Comparison of ENCODE assay signal across 10 mouse cellular contexts in the genomic region with DNA sequence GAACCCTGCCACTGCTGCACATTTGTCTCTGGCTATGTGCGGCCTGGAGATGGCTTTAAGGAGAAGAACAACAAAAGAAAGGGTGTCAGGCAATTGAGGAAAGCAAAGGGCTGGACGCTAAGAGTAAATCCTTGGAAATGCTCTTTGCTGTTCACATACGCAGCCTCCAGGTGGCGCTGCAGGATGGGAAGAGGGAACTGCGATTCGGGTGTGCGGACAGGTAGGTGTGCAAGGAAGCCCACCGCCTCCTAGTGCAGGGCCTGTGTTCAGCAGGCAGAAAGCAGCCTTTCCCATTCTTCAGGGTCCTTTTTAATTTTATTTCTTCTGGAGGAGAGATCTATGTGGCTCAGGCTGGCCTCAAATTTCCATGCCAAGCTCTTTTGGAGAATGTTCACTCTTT. TPM values are rescaled to one million over a fixed set of nuclear protein-coding genes. Genes with fewer than 3 reads are reported as not detected.
DNase-seq lines count a peak whose midpoint lies in the region; ATAC-seq and TF ChIP-seq lines count a peak whose summit lies in the region.
"Had no signal": no experiment of that assay in that cellular context is flagged by ENCODE, and none has a peak within 500 bp of the region (broad histone marks: within the 10 kb centered on the region; RNA-seq: fewer than 3 reads in every experiment).

No protein-coding gene starts in this region.

- DNase-seq in T-cell, adult 2 months (ENCODE audit: low spot score): peak; percentile 15
- DNase-seq in cerebellum, postnatal 14 days: peak; percentile 77 to 89
- peak; percentile 30 to 59 for DNase-seq in left cerebral cortex, postnatal 25 days (ENCODE audit: low spot score in 2 of 2)
- DNase-seq in neural tube, embryonic 11.5 days (ENCODE audit: low spot score): peak; percentile 82
- peak; percentile 10 to 66 for DNase-seq in thymus, postnatal 10 days (ENCODE audit: low spot score in 2 of 2)

- H3K9me3 ChIP-seq in intestine, postnatal 0 days (ENCODE audit: control insufficient read depth): no peaks in the 10 kb centered on the region
- no peaks in the 10 kb centered on the region for H3K9me3 ChIP-seq in intestine, embryonic 15.5 days
- H3K9me3 ChIP-seq in neural tube, embryonic 11.5 days (ENCODE audit: control insufficient read depth, low read length): no peaks in the 10 kb centered on the region
- H3K9me3 ChIP-seq: neural tube, embryonic 13.5 days had no signal

- H3K27me3 ChIP-seq in intestine, postnatal 0 days (replicated peaks; ENCODE audit: control insufficient read depth, insufficient read depth, low read length): 0 out of 2 replicates have a peak, but pooled peaks cover 4% of the 10 kb centered on the region
- peaks cover 4% of the 10 kb centered on the region; the same call in 1 of the 2 replicates for H3K27me3 ChIP-seq in intestine, embryonic 15.5 days (replicated peaks)
- H3K27me3 ChIP-seq in neural tube, embryonic 11.5 days (ENCODE audit: control insufficient read depth, insufficient read depth, low read length): no peaks in the 10 kb centered on the region

- 2% methylated on average over 8 of the region's 8 CpGs for WGBS in intestine, postnatal 0 days
- WGBS in intestine, embryonic 15.5 days: 2% methylated on average over 8 of the region's 8 CpGs
- WGBS in neural tube, embryonic 11.5 days: 3% methylated on average over 8 of the region's 8 CpGs

- no peak overlapping the region for H3K4me3 ChIP-seq in intestine, postnatal 0 days (ENCODE audit: low read depth, low read length)
- H3K4me3 ChIP-seq in intestine, embryonic 15.5 days (replicated peaks): no peak overlapping the region
- no peak overlapping the region for H3K4me3 ChIP-seq in neural tube, embryonic 11.5 days (ENCODE audit: low read depth, low read length)
- H3K4me3 ChIP-seq: neural tube, embryonic 13.5 days had no signal

- H3K4me2 ChIP-seq in intestine, postnatal 0 days (replicated peaks; ENCODE audit: low read depth): no peak overlapping the region
- no peak overlapping the region for H3K4me2 ChIP-seq in intestine, embryonic 15.5 days (replicated peaks)
- no peak overlapping the region for H3K4me2 ChIP-seq in neural tube, embryonic 11.5 days (ENCODE audit: low read depth)
- H3K4me2 ChIP-seq: neural tube, embryonic 13.5 days had no signal

- intact Hi-C loops in left cerebral cortex, postnatal 25 days (cut with DNase I): loop anchor here (1.0 to 2.0 kb wide), 2 partner anchors 29 to 136 kb away; no protein-coding TSS in a partner anchor

- H3K36me3 ChIP-seq in intestine, postnatal 0 days (ENCODE audit: control insufficient read depth, insufficient read depth): no peaks in the 10 kb centered on the region
- H3K36me3 ChIP-seq in intestine, embryonic 15.5 days: no peaks in the 10 kb centered on the region
- no peaks in the 10 kb centered on the region for H3K36me3 ChIP-seq in neural tube, embryonic 11.5 days (ENCODE audit: control insufficient read depth, insufficient read depth, low read length)
- H3K36me3 ChIP-seq: neural tube, embryonic 13.5 days had no signal

- peak; percentile 96 for TF ChIP-seq CTCF in intestine, postnatal 0 days (IDR thresholded peaks at IDR 0.05; ENCODE audit: low read depth)

- H3K4me1 ChIP-seq in intestine, postnatal 0 days (replicated peaks; ENCODE audit: control insufficient read depth, insufficient read depth, low read length): no peaks in the 10 kb centered on the region
- H3K4me1 ChIP-seq in intestine, embryonic 15.5 days (replicated peaks): no peaks in the 10 kb centered on the region
- H3K4me1 ChIP-seq in neural tube, embryonic 11.5 days (ENCODE audit: control insufficient read depth, insufficient read depth, low read length): no peaks in the 10 kb centered on the region
- H3K4me1 ChIP-seq: neural tube, embryonic 13.5 days had no signal

- H3K9ac ChIP-seq in intestine, postnatal 0 days (ENCODE audit: low read depth, low read length): no peak overlapping the region
- H3K9ac ChIP-seq in intestine, embryonic 15.5 days: no peak overlapping the region
- no peak overlapping the region for H3K9ac ChIP-seq in neural tube, embryonic 11.5 days (ENCODE audit: low read length)
- H3K9ac ChIP-seq: neural tube, embryonic 13.5 days had no signal

- no peak overlapping the region for H3K27ac ChIP-seq in intestine, postnatal 0 days (ENCODE audit: low read depth, low read length)
- H3K27ac ChIP-seq in intestine, embryonic 15.5 days: no peak overlapping the region
- no peak overlapping the region for H3K27ac ChIP-seq in neural tube, embryonic 11.5 days (ENCODE audit: low read depth, low read length)
- H3K27ac ChIP-seq: neural tube, embryonic 13.5 days had no signal

- ATAC-seq in intestine, postnatal 0 days: no peak
- no peak for ATAC-seq in intestine, embryonic 15.5 days
- ATAC-seq in hematopoietic stem cell, adult 5-6 weeks (replicated peaks in 1 of 2; ENCODE audit: insufficient read depth in 1 of 2, low FRiP score in 2 of 2, low TSS enrichment in 1 of 2, low read depth in 1 of 2, poor library complexity in 2 of 2, severe bottlenecking in 2 of 2): peak; percentile 44 to 46; a peak in 2 of 4 replicates
- ATAC-seq in neural tube, embryonic 11.5 days (ENCODE audit: insufficient read depth, low FRiP score, low TSS enrichment): no peak

RNA-seq across cellular contexts. Expression of a gene that starts 11.4 kb away (rescaled TPM):
- polyA plus RNA-seq in intestine, postnatal 0 days (2015; fragmentation: Nextera tagmentation; extraction: Ambion mirVana): 0.10 and 0.20 TPM in 2 replicates
- polyA plus RNA-seq in intestine, embryonic 15.5 days (2015; fragmentation: Nextera tagmentation; extraction: Ambion mirVana): not detected in 2 replicates
- total RNA-seq in hematopoietic stem cell, adult 5-6 weeks (2017): not detected in 2 replicates
- not detected for total RNA-seq in left cerebral cortex, postnatal 25 days (2021)
- polyA plus RNA-seq in neural tube, embryonic 11.5 days (2014; fragmentation: Nextera tagmentation; extraction: Ambion mirVana): not detected in 2 replicates
- polyA plus RNA-seq: frontal cortex, adult 2 months; neural tube, embryonic 13.5 days had no signal

RNA-seq across cellular contexts. Expression of a gene that starts 15.5 kb away (rescaled TPM):
- polyA plus RNA-seq in intestine, postnatal 0 days (2015; fragmentation: Nextera tagmentation; extraction: Ambion mirVana): not detected in 2 replicates
- polyA plus RNA-seq in intestine, embryonic 15.5 days (2015; fragmentation: Nextera tagmentation; extraction: Ambion mirVana): not detected in 2 replicates
- not detected in 2 replicates for total RNA-seq in hematopoietic stem cell, adult 5-6 weeks (2017)
- not detected for total RNA-seq in left cerebral cortex, postnatal 25 days (2021)
- polyA plus RNA-seq in neural tube, embryonic 11.5 days (2014; fragmentation: Nextera tagmentation; extraction: Ambion mirVana): not detected in 2 replicates
- polyA plus RNA-seq: frontal cortex, adult 2 months; neural tube, embryonic 13.5 days had no signal

RNA-seq across cellular contexts. Expression of a gene that starts 25.5 kb away (rescaled TPM):
- not detected in 2 replicates for polyA plus RNA-seq in intestine, postnatal 0 days (2015; fragmentation: Nextera tagmentation; extraction: Ambion mirVana)
- not detected in 2 replicates for polyA plus RNA-seq in intestine, embryonic 15.5 days (2015; fragmentation: Nextera tagmentation; extraction: Ambion mirVana)
- total RNA-seq in hematopoietic stem cell, adult 5-6 weeks (2017): not detected in 2 replicates
- total RNA-seq in left cerebral cortex, postnatal 25 days (2021): not detected
- not detected in 2 replicates for polyA plus RNA-seq in neural tube, embryonic 11.5 days (2014; fragmentation: Nextera tagmentation; extraction: Ambion mirVana)
- polyA plus RNA-seq: frontal cortex, adult 2 months; neural tube, embryonic 13.5 days had no signal

RNA-seq across cellular contexts. Expression of a gene that starts 32.2 kb away (rescaled TPM):
- 6.7 and 7.8 TPM in 2 replicates for polyA plus RNA-seq in intestine, postnatal 0 days (2015; fragmentation: Nextera tagmentation; extraction: Ambion mirVana)
- 1.9 TPM in 2 replicates for polyA plus RNA-seq in intestine, embryonic 15.5 days (2015; fragmentation: Nextera tagmentation; extraction: Ambion mirVana)
- total RNA-seq in hematopoietic stem cell, adult 5-6 weeks (2017): not detected in 2 replicates
- not detected for total RNA-seq in left cerebral cortex, postnatal 25 days (2021)
- not detected in 2 replicates for polyA plus RNA-seq in neural tube, embryonic 11.5 days (2014; fragmentation: Nextera tagmentation; extraction: Ambion mirVana)
- polyA plus RNA-seq: frontal cortex, adult 2 months; neural tube, embryonic 13.5 days had no signal

RNA-seq across cellular contexts. Expression of a gene that starts 35.1 kb away (rescaled TPM):
- polyA plus RNA-seq in intestine, postnatal 0 days (2015; fragmentation: Nextera tagmentation; extraction: Ambion mirVana): 11.0 and 13.3 TPM in 2 replicates
- polyA plus RNA-seq in intestine, embryonic 15.5 days (2015; fragmentation: Nextera tagmentation; extraction: Ambion mirVana): 14.3 and 17.6 TPM in 2 replicates
- not detected in 2 replicates for total RNA-seq in hematopoietic stem cell, adult 5-6 weeks (2017)
- total RNA-seq in left cerebral cortex, postnatal 25 days (2021): not detected
- 0.37 and 0.46 TPM in 2 replicates for polyA plus RNA-seq in neural tube, embryonic 11.5 days (2014; fragmentation: Nextera tagmentation; extraction: Ambion mirVana)
- polyA plus RNA-seq: frontal cortex, adult 2 months had no signal

Comparison
In these comparisons a context has a peak if more than half of its experiments do, and no peak if none do; other contexts are left out.
1. ATAC-seq: peak in hematopoietic stem cell, adult 5-6 weeks (2 of 2); none in intestine, postnatal 0 days (single experiment), intestine, embryonic 15.5 days (single experiment) and neural tube, embryonic 11.5 days (single experiment).
2. DNase-seq: peak in every context shown above with its lines; median percentile 83 in cerebellum, postnatal 14 days; 82 in neural tube, embryonic 11.5 days; 44 in left cerebral cortex, postnatal 25 days; 38 in thymus, postnatal 10 days; 15 in T-cell, adult 2 months.